Mouse (Mus musculus) urinary bladder, adult 18-20 months (tissue): ENCODE results near the gene Mpp1.

Experiments used
- DNase-seq, 2 experiments: peaks; one replicate each; pipeline ENCODE4 v3.0.0; 2022; ENCODE audit warnings: low spot score in 2 of 2, mixed read lengths in 2 of 2

The Mpp1 gene

GRCm38 (mm10) chrX:75083982-75084773, 46.6 kb downstream of the Mpp1 start:
- peak in 1 of 2 experiments; percentile 1 for DNase-seq

GRCm38 (mm10) chrX:75082351-75082750, 48.5 kb downstream of the Mpp1 start:
- no peak for DNase-seq
